Mouse (Mus musculus): ENCODE results near the gene Trim28. TPM values are rescaled to one million over a fixed set of nuclear protein-coding genes. Genes with fewer than 3 reads are reported as not detected.
A peak's percentile ranks its signal among the peaks of the same experiment; 100 is the strongest.
"Not testable (repeated sequence)": the region's sequence is repeated elsewhere in the genome, so short reads cannot be mapped to it uniquely, and the experiment has no call there.

Gene Trim28
- polyA plus RNA-seq, 1 experiment from 2014 or later: 298 TPM

- Histone ChIP-seq H3K27me3 (no peaks in the 10 kb centered on the region), H3K36me3 (no peaks in the 10 kb centered on the region), H3K4me1 (peaks cover 5% of the 10 kb centered on the region), H3K4me2 (peak overlapping the region; percentile 69), H3K27ac (peak overlapping the region; percentile 92), H3K9ac (peak overlapping the region; percentile 64), H3K9me3 (replicated peaks) (no peaks in the 10 kb centered on the region), H3K4me3 (replicated peaks) (peak overlapping the region; percentile 67)
- no peak for ATAC-seq (replicated peaks; ENCODE audit: low FRiP score)
- WGBS: under 1% methylated on average over 15 of the region's 15 CpGs
Measured at GRCm38 (mm10) chr7:13053961-13054286, 55.0 kb downstream of the Trim28 start.

GRCm38 (mm10) chr7:13054287-13055010 is 55.5 kb downstream of the Trim28 start, which contains the start of gene Mzf1:
TSS of gene Mzf1 (minus strand) at chr7:13054764.
- peak; percentile 95 for ATAC-seq (replicated peaks; ENCODE audit: low FRiP score)
- peak within 1 kb of the TSS; percentile 64 for H3K9ac ChIP-seq
- no peaks in the 10 kb centered on the region for H3K36me3 ChIP-seq
- under 1% methylated on average over 41 of the region's 41 CpGs for WGBS
- H3K9me3 ChIP-seq (replicated peaks): no peaks in the 10 kb centered on the region
- peak within 1 kb of the TSS; percentile 67 for H3K4me3 ChIP-seq (replicated peaks)
- H3K4me2 ChIP-seq: peak within 1 kb of the TSS; percentile 69
- peak within 1 kb of the TSS; percentile 92 for H3K27ac ChIP-seq
- H3K4me1 ChIP-seq: peaks cover 5% of the 10 kb centered on the region
- no peaks in the 10 kb centered on the region for H3K27me3 ChIP-seq

- Histone ChIP-seq H3K36me3 (no peaks in the 10 kb centered on the region), H3K27me3 (no peaks in the 10 kb centered on the region), H3K4me1 (peaks cover 5% of the 10 kb centered on the region), H3K9me3 (replicated peaks) (no peaks in the 10 kb centered on the region), H3K27ac (no peak overlapping the region), H3K4me2 (no peak overlapping the region), H3K4me3 (replicated peaks) (no peak overlapping the region), H3K9ac (no peak overlapping the region)
- WGBS: 57% methylated on average over 8 of the region's 8 CpGs
- ATAC-seq (replicated peaks; ENCODE audit: low FRiP score): no peak
Measured at GRCm38 (mm10) chr7:13056913-13057700, 58.2 kb downstream of the Trim28 start.

- no peak for ATAC-seq (replicated peaks; ENCODE audit: low FRiP score)
- Histone ChIP-seq H3K4me2 (no peak overlapping the region), H3K9me3 (replicated peaks) (peaks cover 4% of the 10 kb centered on the region; the same call in 1 of the 2 replicates), H3K27ac (no peak overlapping the region), H3K27me3 (no peaks in the 10 kb centered on the region), H3K9ac (no peak overlapping the region), H3K4me3 (replicated peaks) (no peak overlapping the region), H3K4me1 (peaks cover 5% of the 10 kb centered on the region), H3K36me3 (no peaks in the 10 kb centered on the region)
- WGBS: 87% methylated on average over 9 of the region's 9 CpGs
Measured at GRCm38 (mm10) chr7:13059536-13059935, 60.6 kb downstream of the Trim28 start.

GRCm38 (mm10) chr7:13063399-13063798 is 64.5 kb downstream of the Trim28 start:
- H3K4me2 ChIP-seq; H3K27ac ChIP-seq; H3K4me3 ChIP-seq (replicated peaks); H3K4me1 ChIP-seq; H3K9me3 ChIP-seq (replicated peaks); H3K9ac ChIP-seq; H3K36me3 ChIP-seq; H3K27me3 ChIP-seq; ATAC-seq (replicated peaks; ENCODE audit: low FRiP score): not testable (repeated sequence)
- WGBS: 53% methylated on average over 2 of the region's 2 CpGs

- WGBS: 55% methylated on average over 5 of the region's 5 CpGs
- ATAC-seq (replicated peaks; ENCODE audit: low FRiP score): no peak
Measured at GRCm38 (mm10) chr7:13072293-13072692, 73.4 kb downstream of the Trim28 start.

More at GRCm38 (mm10) chr7:13072293-13072692, 73.4 kb downstream of the Trim28 start:
- Histone ChIP-seq H3K27me3 (no peaks in the 10 kb centered on the region), H3K4me2 (no peak overlapping the region), H3K9ac (no peak overlapping the region), H3K27ac (no peak overlapping the region), H3K9me3 (replicated peaks) (no peaks in the 10 kb centered on the region), H3K4me1 (no peaks in the 10 kb centered on the region), H3K4me3 (replicated peaks) (no peak overlapping the region), H3K36me3 (no peaks in the 10 kb centered on the region)

Other genes with a start within 250 kb of the Trim28 start
- 7.9 and 8.9 TPM in 2 replicates for gene Zscan18, start 195.5 kb upstream of the Trim28 start, polyA plus RNA-seq (2015; fragmentation: Nextera tagmentation; extraction: Ambion mirVana)
- 15.8 and 16.4 TPM in 2 replicates for gene Zfp329, start 180.3 kb upstream of the Trim28 start, polyA plus RNA-seq (2015; fragmentation: Nextera tagmentation; extraction: Ambion mirVana)
- 32.3 and 34.0 TPM in 2 replicates for gene Zfp110, start 164.4 kb upstream of the Trim28 start, polyA plus RNA-seq (2015; fragmentation: Nextera tagmentation; extraction: Ambion mirVana)
- gene Zfp128, start 117.9 kb upstream of the Trim28 start, polyA plus RNA-seq (2015; fragmentation: Nextera tagmentation; extraction: Ambion mirVana): 3.7 and 3.8 TPM in 2 replicates
- gene Zscan22, start 101.3 kb upstream of the Trim28 start, polyA plus RNA-seq (2015; fragmentation: Nextera tagmentation; extraction: Ambion mirVana): 19.3 and 19.9 TPM in 2 replicates
- 1,034 and 1,085 TPM in 2 replicates for gene Rps5, start 76.8 kb upstream of the Trim28 start, polyA plus RNA-seq (2015; fragmentation: Nextera tagmentation; extraction: Ambion mirVana)
- gene Rnf225, start 71.7 kb upstream of the Trim28 start, polyA plus RNA-seq (2015; fragmentation: Nextera tagmentation; extraction: Ambion mirVana): 0.45 and 0.77 TPM in 2 replicates
- gene Zfp324, start 33.3 kb upstream of the Trim28 start, polyA plus RNA-seq (2015; fragmentation: Nextera tagmentation; extraction: Ambion mirVana): 9.8 and 11.4 TPM in 2 replicates
- gene Zfp446, start 21.3 kb upstream of the Trim28 start, polyA plus RNA-seq (2015; fragmentation: Nextera tagmentation; extraction: Ambion mirVana): 11.2 and 13.3 TPM in 2 replicates
- 0.15 and 0.44 TPM in 2 replicates for gene Slc27a5, start 922 bp upstream of the Trim28 start, polyA plus RNA-seq (2015; fragmentation: Nextera tagmentation; extraction: Ambion mirVana)
- gene Zbtb45, start 10.9 kb downstream of the Trim28 start, polyA plus RNA-seq (2015; fragmentation: Nextera tagmentation; extraction: Ambion mirVana): 22.1 and 24.8 TPM in 2 replicates
- 144 and 146 TPM in 2 replicates for gene Chmp2a, start 35.7 kb downstream of the Trim28 start, polyA plus RNA-seq (2015; fragmentation: Nextera tagmentation; extraction: Ambion mirVana)
- 113 and 114 TPM in 2 replicates for gene Ube2m, start 39.2 kb downstream of the Trim28 start, polyA plus RNA-seq (2015; fragmentation: Nextera tagmentation; extraction: Ambion mirVana)
- 2.8 and 4.3 TPM in 2 replicates for gene Mzf1, start 55.6 kb downstream of the Trim28 start, polyA plus RNA-seq (2015; fragmentation: Nextera tagmentation; extraction: Ambion mirVana)
- not detected in 2 replicates for gene Vmn1r85, start 96.1 kb downstream of the Trim28 start, polyA plus RNA-seq (2015; fragmentation: Nextera tagmentation; extraction: Ambion mirVana)
- gene Vmn1r86, start 120.8 kb downstream of the Trim28 start, polyA plus RNA-seq (2015; fragmentation: Nextera tagmentation; extraction: Ambion mirVana): not detected in 2 replicates
- gene Vmn1r87, start 141.0 kb downstream of the Trim28 start, polyA plus RNA-seq (2015; fragmentation: Nextera tagmentation; extraction: Ambion mirVana): not detected in 2 replicates
- gene Vmn1r88, start 160.5 kb downstream of the Trim28 start, polyA plus RNA-seq (2015; fragmentation: Nextera tagmentation; extraction: Ambion mirVana): not detected in 2 replicates
- gene Vmn1r89, start 213.9 kb downstream of the Trim28 start, polyA plus RNA-seq (2015; fragmentation: Nextera tagmentation; extraction: Ambion mirVana): not detected in 2 replicates